Mouse (Mus musculus): ENCODE measurements around the gene Sf1. TPM values are rescaled to one million over a fixed set of nuclear protein-coding genes. Genes with fewer than 3 reads are reported as not detected.

Sf1 gene
- 370 and 400 TPM in 2 replicates for total RNA-seq (2017)

GRCm38 (mm10) chr19:6363411-6364240 is at the start of gene Sf1:
Sf1 (plus strand) TSS chr19:6363690.
- ATAC-seq (ENCODE audit: extremely low read depth, insufficient number of reproducible peaks, low FRiP score, poor library complexity, severe bottlenecking): peak; percentile 85

GRCm38 (mm10) chr19:6313796-6314195 is 49.7 kb upstream of the Sf1 start:
- no peak for ATAC-seq (ENCODE audit: extremely low read depth, insufficient number of reproducible peaks, low FRiP score, poor library complexity, severe bottlenecking)

- no peak for ATAC-seq (ENCODE audit: extremely low read depth, insufficient number of reproducible peaks, low FRiP score, poor library complexity, severe bottlenecking)
Observed at GRCm38 (mm10) chr19:6314513-6314912, 49.0 kb upstream of the Sf1 start.

DNA sequence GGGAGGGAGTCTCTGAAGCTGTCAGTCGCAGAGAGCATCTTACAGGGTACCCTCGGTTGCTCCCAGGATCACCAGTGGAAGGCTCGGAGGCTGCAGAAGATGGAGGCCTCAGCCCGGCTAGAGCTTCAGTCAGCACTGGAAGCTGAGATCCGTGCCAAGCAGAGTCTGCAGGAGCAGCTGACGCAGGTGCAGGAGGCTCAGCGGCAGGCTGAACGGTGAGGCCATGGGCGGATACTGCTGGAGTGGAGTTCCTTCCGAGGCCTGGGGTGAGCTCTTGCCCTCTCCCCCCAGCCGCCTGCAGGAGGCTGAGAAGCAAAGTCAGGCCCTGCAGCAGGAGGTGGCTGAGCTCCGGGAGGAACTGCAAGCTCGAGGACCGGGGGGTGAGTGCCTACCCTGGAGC is 47.9 kb upstream of the Sf1 start:
- ATAC-seq (ENCODE audit: extremely low read depth, insufficient number of reproducible peaks, low FRiP score, poor library complexity, severe bottlenecking): no peak

GRCm38 (mm10) chr19:6318145-6318544 is 45.3 kb upstream of the Sf1 start:
- no peak for ATAC-seq (ENCODE audit: extremely low read depth, insufficient number of reproducible peaks, low FRiP score, poor library complexity, severe bottlenecking)

DNA sequence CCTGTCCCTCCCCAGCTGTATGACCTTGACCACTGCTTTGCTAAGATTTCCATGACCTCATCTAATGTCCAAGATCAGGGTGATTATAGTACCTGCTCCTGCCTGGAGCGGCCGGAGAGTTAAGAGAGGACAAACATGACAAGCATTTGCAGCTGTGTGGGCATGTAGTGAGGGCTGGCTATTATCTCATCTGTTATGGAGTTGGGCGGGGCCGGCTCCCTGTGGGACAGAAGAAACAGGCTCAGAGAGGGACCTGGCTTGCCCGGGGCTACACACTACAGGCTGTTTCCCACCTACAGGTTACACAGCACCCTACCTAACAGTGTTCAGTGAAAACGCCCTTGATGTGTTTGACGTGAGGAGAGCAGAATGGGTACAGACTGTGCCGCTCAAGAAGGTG is 42.1 kb upstream of the Sf1 start:
- no peak; the same call in 1 of the 2 replicates for ATAC-seq (ENCODE audit: extremely low read depth, insufficient number of reproducible peaks, low FRiP score, poor library complexity, severe bottlenecking)

DNA sequence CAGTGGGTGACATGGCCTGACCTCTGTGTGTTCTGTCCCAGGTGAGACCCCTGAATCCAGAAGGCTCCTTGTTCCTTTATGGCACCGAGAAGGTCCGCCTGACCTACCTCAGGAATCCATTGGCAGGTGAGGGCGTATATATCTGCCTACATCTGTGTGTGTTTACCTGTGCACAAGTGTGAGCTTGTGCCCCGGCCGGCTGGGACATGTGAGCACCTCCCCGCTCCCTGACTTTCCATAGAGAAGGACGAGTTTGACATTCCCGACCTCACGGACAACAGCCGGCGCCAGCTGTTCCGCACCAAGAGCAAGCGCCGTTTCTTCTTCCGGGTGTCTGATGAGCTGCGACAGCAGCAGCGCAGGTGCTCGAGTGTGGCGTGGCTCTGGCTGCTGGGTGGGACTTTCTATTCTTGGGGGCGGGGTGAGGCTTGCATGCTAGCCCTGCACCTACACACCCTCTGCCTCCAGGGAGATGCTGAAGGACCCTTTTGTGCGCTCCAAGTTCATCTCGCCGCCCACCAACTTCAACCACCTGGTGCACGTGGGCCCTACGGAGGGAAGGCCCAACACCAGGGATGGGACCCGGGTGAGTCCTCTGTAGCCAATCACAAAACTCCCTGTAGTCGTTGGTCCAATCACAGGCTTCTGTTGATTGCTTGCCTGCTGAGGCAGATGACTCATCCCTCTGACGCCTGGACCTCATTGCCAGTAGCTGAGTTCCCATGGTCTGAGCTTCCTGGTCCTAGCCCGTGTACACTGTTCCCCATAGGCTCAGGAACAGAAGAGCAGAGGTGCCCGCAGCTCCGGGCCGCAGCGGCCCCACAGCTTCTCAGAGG is 41.5 kb upstream of the Sf1 start:
- no peak for ATAC-seq (ENCODE audit: extremely low read depth, insufficient number of reproducible peaks, low FRiP score, poor library complexity, severe bottlenecking)

- no peak for ATAC-seq (ENCODE audit: extremely low read depth, insufficient number of reproducible peaks, low FRiP score, poor library complexity, severe bottlenecking)
Observed at GRCm38 (mm10) chr19:6324751-6325150, 38.7 kb upstream of the Sf1 start.

DNA sequence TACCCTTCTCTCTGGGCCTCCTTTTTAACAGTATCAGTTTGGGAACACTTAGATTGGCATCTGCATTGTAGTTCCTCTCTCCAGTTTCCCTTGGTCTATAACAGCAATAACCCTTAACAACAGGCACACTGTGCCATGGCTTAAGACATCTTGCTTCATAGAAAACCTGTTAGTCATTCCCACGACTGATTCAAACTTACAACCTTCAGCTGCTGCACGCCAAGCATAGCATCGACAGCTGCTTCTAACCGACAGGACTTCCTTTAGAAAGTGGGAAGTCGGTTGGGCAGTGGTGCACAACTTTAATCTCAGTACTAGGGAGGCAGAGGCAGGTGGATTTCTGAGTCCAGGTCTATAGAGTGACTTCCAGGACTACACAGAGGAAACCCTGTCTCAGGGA is 32.3 kb upstream of the Sf1 start:
- ATAC-seq (ENCODE audit: extremely low read depth, insufficient number of reproducible peaks, low FRiP score, poor library complexity, severe bottlenecking): no peak

GRCm38 (mm10) chr19:6331719-6332516 is 31.6 kb upstream of the Sf1 start:
- peak; percentile 71 for ATAC-seq (ENCODE audit: extremely low read depth, insufficient number of reproducible peaks, low FRiP score, poor library complexity, severe bottlenecking)

DNA sequence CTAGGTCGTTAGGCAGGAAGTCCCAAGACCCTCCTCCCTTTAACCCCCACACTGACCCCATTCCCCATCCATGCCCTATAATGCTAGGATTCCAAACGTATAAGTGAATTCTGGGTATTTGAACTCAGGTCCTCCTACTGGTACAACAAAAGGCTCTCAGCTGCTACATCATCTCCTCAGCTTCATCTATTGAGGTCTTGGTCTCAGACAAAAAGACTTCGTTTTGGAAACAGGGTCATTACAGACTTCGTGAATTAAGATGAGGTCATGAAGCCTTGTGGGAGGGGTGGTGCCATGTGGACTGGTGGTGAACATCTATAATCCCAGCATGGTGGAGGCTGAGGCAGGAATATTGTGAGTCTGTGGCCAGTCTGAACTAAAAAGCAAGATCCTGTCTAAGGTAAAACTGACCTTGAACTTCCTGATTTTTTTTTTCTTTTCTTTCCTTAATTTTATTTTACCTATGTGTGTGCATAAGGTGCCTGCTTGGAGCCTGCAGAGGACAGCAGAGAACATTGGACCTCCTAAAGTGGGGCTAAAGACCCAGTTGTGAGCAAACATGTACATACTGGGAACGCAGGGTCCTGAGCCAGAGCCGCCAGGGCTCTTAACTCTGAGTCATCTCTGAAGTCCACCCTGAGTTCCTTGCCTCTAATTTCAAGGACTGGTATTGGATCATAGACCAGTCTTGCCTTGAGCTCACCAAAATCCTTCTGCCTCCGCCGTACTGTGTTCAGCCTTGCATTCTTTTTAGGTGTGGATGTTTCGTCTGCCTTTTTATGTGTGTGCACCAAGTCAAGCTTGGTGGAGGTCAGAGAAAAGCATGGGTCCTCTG is 29.5 kb upstream of the Sf1 start:
- no peak for ATAC-seq (ENCODE audit: extremely low read depth, insufficient number of reproducible peaks, low FRiP score, poor library complexity, severe bottlenecking)

DNA sequence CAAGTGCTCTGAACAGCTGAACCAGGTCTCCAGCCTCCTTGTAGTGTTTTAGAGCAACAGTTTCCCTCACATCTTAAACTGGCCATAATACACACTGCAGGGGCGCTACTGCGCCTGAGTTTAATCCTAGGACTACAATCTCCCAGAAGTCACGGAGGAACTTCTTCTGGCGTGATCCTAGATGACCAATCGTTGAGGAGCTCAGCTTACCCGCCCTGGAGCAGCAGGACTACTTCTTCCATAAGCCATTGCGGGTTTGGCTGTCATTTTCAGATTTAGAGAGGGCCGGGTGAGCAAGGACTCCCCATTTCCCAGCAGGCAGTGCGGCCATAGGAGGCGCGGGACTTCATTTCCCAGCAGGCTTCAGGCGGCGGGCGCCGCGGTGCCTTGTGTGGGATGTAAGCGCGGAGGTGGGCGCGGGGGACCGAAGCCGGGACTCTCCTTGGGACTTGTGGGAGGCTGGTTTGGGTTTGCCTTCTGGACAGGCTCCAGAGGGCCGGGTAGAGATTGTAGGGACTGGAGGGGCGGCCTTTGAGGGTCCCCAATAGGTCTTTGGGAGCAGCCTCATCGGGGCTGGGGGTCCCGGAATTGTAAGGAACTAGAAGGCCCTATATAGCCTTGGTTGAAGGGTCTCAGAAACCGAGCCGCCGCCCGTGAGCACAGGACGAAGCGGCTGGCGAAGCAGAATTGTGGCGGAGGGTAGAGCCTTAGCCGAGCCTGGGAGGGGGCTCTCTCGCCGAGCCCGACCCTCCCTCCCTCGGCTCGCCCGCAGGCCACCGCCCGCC is 28.6 kb upstream of the Sf1 start, which contains the start of gene Men1:
Men1 (plus strand) TSS at position 307 of the 785 bp plus-strand sequence.
- ATAC-seq (ENCODE audit: extremely low read depth, insufficient number of reproducible peaks, low FRiP score, poor library complexity, severe bottlenecking): peak; percentile 87

GRCm38 (mm10) chr19:6335458-6335827 is 28.0 kb upstream of the Sf1 start:
- ATAC-seq (ENCODE audit: extremely low read depth, insufficient number of reproducible peaks, low FRiP score, poor library complexity, severe bottlenecking): no peak

GRCm38 (mm10) chr19:6336920-6337319 is 26.6 kb upstream of the Sf1 start:
- no peak for ATAC-seq (ENCODE audit: extremely low read depth, insufficient number of reproducible peaks, low FRiP score, poor library complexity, severe bottlenecking)

GRCm38 (mm10) chr19:6338171-6338570 is 25.3 kb upstream of the Sf1 start:
- ATAC-seq (ENCODE audit: extremely low read depth, insufficient number of reproducible peaks, low FRiP score, poor library complexity, severe bottlenecking): no peak

GRCm38 (mm10) chr19:6338716-6339115 is 24.8 kb upstream of the Sf1 start:
- ATAC-seq (ENCODE audit: extremely low read depth, insufficient number of reproducible peaks, low FRiP score, poor library complexity, severe bottlenecking): no peak

DNA sequence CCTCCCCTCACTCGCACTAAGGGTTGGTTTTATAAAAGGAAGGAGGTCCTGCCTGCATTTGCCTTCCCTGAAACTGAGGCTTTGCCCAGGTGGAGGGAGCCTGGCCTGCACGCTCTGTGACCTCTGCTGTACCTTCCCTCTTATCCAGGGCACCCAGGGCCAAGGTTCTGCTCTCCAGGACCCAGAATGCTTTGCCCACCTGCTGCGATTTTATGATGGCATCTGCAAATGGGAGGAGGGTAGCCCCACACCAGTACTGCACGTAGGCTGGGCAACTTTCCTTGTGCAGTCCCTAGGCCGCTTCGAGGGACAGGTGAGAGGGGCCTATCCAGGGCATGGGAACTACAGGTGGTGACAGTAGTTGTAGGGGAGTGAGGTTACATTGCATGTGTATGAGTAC is 24.3 kb upstream of the Sf1 start:
- no peak for ATAC-seq (ENCODE audit: extremely low read depth, insufficient number of reproducible peaks, low FRiP score, poor library complexity, severe bottlenecking)

Data from neutrophil, adult 5-6 weeks (primary cell).